Mouse (Mus musculus) forebrain, embryonic 16.5 days (tissue): Measurements from ENCODE around the gene Rps19. TPM values are rescaled to one million over a fixed set of nuclear protein-coding genes. Genes with fewer than 3 reads are reported as not detected.

Experiments
- polyA plus RNA-seq: library from polyadenylated mRNA; unstranded; fragments of >200 nt; fragmentation: Nextera tagmentation; extraction: Ambion mirVana; gene quantifications from 2 replicates; pipeline ENCODE4 v1.2.1, GENCODE M21; 2015

Rps19 gene
- polyA plus RNA-seq, 1 experiment from 2014 or later, result 1,290 TPM

Other genes starting within 250 kb of the Rps19 start
- gene Lypd3, start 247.8 kb upstream of the Rps19 start, polyA plus RNA-seq, result 0.29 and 0.58 TPM in 2 replicates
- not detected in 2 replicates for gene Tex101, start 207.7 kb upstream of the Rps19 start, polyA plus RNA-seq
- gene BC049730, start 175.1 kb upstream of the Rps19 start, polyA plus RNA-seq, result not detected in 2 replicates
- not detected in 2 replicates for gene Gm4763, start 157.5 kb upstream of the Rps19 start, polyA plus RNA-seq
- 0.23 TPM in 1 of 2 replicates, not detected in the other for gene Cd177, start 124.1 kb upstream of the Rps19 start, polyA plus RNA-seq
- gene Ceacam10, start 107.2 kb upstream of the Rps19 start, polyA plus RNA-seq, result not detected in 2 replicates
- 23.0 and 28.5 TPM in 2 replicates for gene Gm9844, start 22.2 kb upstream of the Rps19 start, polyA plus RNA-seq
- not detected in 2 replicates for gene Lypd4, start 14.4 kb upstream of the Rps19 start, polyA plus RNA-seq
- gene Dmrtc2, start 14.3 kb upstream of the Rps19 start, polyA plus RNA-seq, result not detected in 2 replicates
- gene Cd79a, start 13.0 kb downstream of the Rps19 start, polyA plus RNA-seq, result 0.16 and 0.19 TPM in 2 replicates
- 61.7 and 73.7 TPM in 2 replicates for gene Arhgef1, start 18.5 kb downstream of the Rps19 start, polyA plus RNA-seq
- 0.37 TPM in 1 of 2 replicates, not detected in the other for gene Gm4881, start 60.1 kb downstream of the Rps19 start, polyA plus RNA-seq
- gene Rabac1, start 88.4 kb downstream of the Rps19 start, polyA plus RNA-seq, result 200 and 220 TPM in 2 replicates
- gene Atp1a3, start 121.6 kb downstream of the Rps19 start, polyA plus RNA-seq, result 227 and 278 TPM in 2 replicates
- 10.4 and 16.9 TPM in 2 replicates for gene Grik5, start 188.0 kb downstream of the Rps19 start, polyA plus RNA-seq
- 36.6 and 38.4 TPM in 2 replicates for gene Zfp574, start 188.2 kb downstream of the Rps19 start, polyA plus RNA-seq